Mouse (Mus musculus) small intestine, adult 2 months (tissue): ENCODE results near the gene Htra1.

ENCODE experiments used
- CTCF ChIP-seq: fragments of 200-500 bp; IDR thresholded peaks from 2 replicates; pipeline ENCODE4 v1.5.1; 2012; ENCODE audit warnings: low read depth, mild to moderate bottlenecking, control low read depth, inconsistent platforms, low read length, moderate library complexity, mixed read lengths; ENCODE audit not compliant: insufficient replicate concordance, insufficient read length; ENCODE audit errors: extremely low read depth
- POLR2A ChIP-seq: fragments of 200-500 bp; IDR thresholded peaks from 2 replicates; pipeline ENCODE4 v1.6.1; 2012; ENCODE audit warnings: low read depth, mild to moderate bottlenecking, control low read depth, inconsistent platforms, low read length, moderate library complexity

DNA sequence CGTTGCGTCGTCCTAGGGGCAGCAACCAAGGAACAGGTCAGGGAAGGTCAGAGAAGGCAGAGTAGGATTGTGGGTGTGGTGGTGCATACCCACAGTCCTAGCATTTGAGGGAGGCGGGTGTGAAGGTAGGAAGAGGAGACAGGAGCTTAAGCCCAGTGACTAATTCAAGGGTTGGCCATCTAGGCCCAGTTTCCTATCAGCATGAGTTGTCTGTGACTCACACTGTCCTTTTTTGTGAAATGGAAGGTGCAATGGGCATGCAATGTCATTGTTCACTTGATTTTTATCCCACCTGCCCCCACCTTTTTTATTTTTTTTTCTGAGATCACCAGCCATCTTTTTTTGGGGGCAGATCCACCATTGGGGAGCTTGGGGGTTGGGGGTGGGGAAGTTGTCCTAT lies 29.5 kb downstream of the Htra1 start:
- TF ChIP-seq CTCF (no peak), POLR2A (no peak)
